Mouse (Mus musculus) A20 (cell line): ENCODE results near the gene Apoc2.

Experiments
- DNase-seq: peaks from one replicate; pipeline ENCODE4 v3.0.0-alpha.2; 2011; ENCODE audit warnings: low read depth, low spot score

Apoc2 gene

GRCm38 (mm10) chr7:19628536-19629360 is 49.0 kb downstream of the Apoc2 start:
- peak; percentile 100 for DNase-seq

GRCm38 (mm10) chr7:19628192-19628535 is 49.6 kb downstream of the Apoc2 start:
- no peak for DNase-seq

- no peak for DNase-seq
These were observed 50.0 kb downstream of the Apoc2 start for GRCm38 (mm10) chr7:19627721-19628120.

DNA sequence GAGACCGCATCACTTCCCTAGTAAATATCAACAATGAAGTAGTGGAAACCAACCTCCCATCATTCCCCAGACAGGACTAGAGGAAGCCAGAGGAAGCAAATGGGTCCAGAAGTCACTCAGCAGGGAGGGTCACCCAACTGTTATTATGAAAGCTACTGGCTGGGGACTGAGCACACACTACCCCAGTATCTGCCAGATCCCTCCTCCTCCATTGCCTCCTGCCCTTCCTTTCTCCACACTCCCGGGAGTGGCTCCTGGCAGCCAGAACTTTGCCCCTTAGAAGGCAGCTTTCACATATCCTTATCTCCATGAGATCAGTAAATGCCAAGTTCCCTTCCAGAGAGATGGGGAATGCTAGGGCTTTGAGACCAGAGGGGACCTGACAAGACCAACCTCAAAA is 54.3 kb downstream of the Apoc2 start:
- no peak for DNase-seq

DNA sequence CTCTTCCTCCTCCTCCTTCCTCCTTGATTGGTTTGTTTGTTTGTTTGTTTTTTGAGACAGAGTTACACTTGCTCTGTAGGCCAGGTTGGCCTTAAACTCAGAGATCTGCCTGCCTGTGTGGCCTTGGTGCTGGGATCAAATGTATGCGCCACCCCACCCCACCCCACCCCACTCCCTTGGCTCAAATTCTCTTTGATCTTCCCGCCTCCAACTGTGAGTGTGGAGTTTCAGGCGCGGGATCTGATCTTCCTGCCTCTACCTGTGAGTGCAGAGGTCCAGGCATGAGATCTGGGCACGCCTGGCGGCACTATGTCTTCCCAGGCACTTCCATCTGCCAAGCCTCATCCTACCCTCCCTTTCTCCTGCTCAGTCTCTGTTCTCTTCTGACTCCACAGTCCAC is 55.5 kb downstream of the Apoc2 start:
- DNase-seq = no peak
